Comparison of ENCODE assay signal across 25 mouse cellular contexts in the genomic region with DNA sequence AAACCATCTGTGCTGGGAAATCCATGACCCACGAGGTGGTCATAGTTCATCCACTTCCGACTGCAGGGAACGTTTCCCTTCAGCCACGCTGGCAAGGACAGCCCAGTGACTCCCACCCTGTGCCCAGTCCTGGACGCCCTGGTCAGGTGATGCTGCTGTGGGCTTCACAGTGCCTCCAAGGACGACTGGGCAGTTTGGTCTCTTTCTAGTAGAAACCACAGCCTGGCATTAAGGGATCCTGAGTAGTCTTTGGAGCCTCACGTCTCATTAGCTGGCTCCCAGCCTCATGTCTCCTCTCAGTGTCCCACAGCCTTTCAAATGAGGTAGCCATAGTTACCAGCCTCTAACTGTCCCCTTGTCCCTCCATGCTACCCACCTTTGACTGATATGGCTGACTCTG.
A peak's percentile ranks its signal among the peaks of the same experiment; 100 is the strongest.
DNase-seq lines count a peak whose midpoint lies in the region; ATAC-seq and TF ChIP-seq lines count a peak whose summit lies in the region.
"Had no signal": no experiment of that assay in that cellular context is flagged by ENCODE, and none has a peak within 500 bp of the region (broad histone marks: within the 10 kb centered on the region; RNA-seq: fewer than 3 reads in every experiment).

No protein-coding gene starts in this region.

- H3K27ac ChIP-seq in intestine, embryonic 15.5 days, result 0 out of 2 replicates have a peak overlapping the region, but pooled peaks have one; percentile 9
- H3K27ac ChIP-seq in intestine, postnatal 0 days (ENCODE audit: low read depth, low read length), result no peak overlapping the region
- H3K27ac ChIP-seq in stomach, embryonic 15.5 days, result 0 out of 2 replicates have a peak overlapping the region, but pooled peaks have one; percentile 7
- H3K27ac ChIP-seq in stomach, postnatal 0 days (replicated peaks), result no peak overlapping the region
- H3K27ac ChIP-seq: embryonic facial prominence, embryonic 10.5 days; embryonic facial prominence, embryonic 12.5 days; forebrain, embryonic 13.5 days had no signal

- TF ChIP-seq EP300 in stomach, postnatal 0 days (optimal IDR thresholded peaks at IDR 0.05), result no peak

- no peak for ATAC-seq in intestine, embryonic 15.5 days
- ATAC-seq in intestine, postnatal 0 days, result no peak
- no peak for ATAC-seq in megakaryocyte, adult 5-6 weeks (ENCODE audit: poor library complexity, severe bottlenecking)
- ATAC-seq in stomach, embryonic 15.5 days (ENCODE audit: insufficient read depth, low FRiP score, low read depth), result no peak
- no peak for ATAC-seq in stomach, postnatal 0 days (ENCODE audit: low FRiP score, low TSS enrichment)
- ATAC-seq: activated CD4-positive, CD25-positive, alpha-beta regulatory T cell, adult 4 months; CD4-positive, CD25-positive, alpha-beta regulatory T cell, adult 4 months; forebrain, embryonic 13.5 days; Patski had no signal

- no peak overlapping the region for H3K9ac ChIP-seq in intestine, embryonic 15.5 days
- no peak overlapping the region for H3K9ac ChIP-seq in intestine, postnatal 0 days (ENCODE audit: low read depth, low read length)
- no peak overlapping the region for H3K9ac ChIP-seq in stomach, embryonic 15.5 days
- no peak overlapping the region for H3K9ac ChIP-seq in stomach, postnatal 0 days (ENCODE audit: low read length)
- H3K9ac ChIP-seq: embryonic facial prominence, embryonic 12.5 days; forebrain, embryonic 13.5 days had no signal

- no peaks in the 10 kb centered on the region for H3K36me3 ChIP-seq in intestine, embryonic 15.5 days
- H3K36me3 ChIP-seq in intestine, postnatal 0 days (ENCODE audit: control insufficient read depth, insufficient read depth), result no peaks in the 10 kb centered on the region
- no peaks in the 10 kb centered on the region for H3K36me3 ChIP-seq in megakaryocyte, embryonic 14.5 days (replicated peaks; ENCODE audit: low read length)
- no peaks in the 10 kb centered on the region for H3K36me3 ChIP-seq in stomach, embryonic 15.5 days
- no peaks in the 10 kb centered on the region for H3K36me3 ChIP-seq in stomach, postnatal 0 days (ENCODE audit: control insufficient read depth, insufficient read depth, low read length)
- H3K36me3 ChIP-seq: embryonic facial prominence, embryonic 10.5 days; embryonic facial prominence, embryonic 12.5 days; G1E had no signal

- no peaks in the 10 kb centered on the region for H3K27me3 ChIP-seq in intestine, embryonic 15.5 days (replicated peaks)
- H3K27me3 ChIP-seq in intestine, postnatal 0 days (replicated peaks; ENCODE audit: control insufficient read depth, insufficient read depth, low read length), result no peaks in the 10 kb centered on the region
- no peaks in the 10 kb centered on the region for H3K27me3 ChIP-seq in megakaryocyte, embryonic 14.5 days (replicated peaks)
- no peaks in the 10 kb centered on the region for H3K27me3 ChIP-seq in stomach, embryonic 15.5 days (replicated peaks)
- H3K27me3 ChIP-seq in stomach, postnatal 0 days (ENCODE audit: control insufficient read depth, insufficient read depth, low read length), result no peaks in the 10 kb centered on the region
- H3K27me3 ChIP-seq: CH12.LX; embryonic facial prominence, embryonic 12.5 days; forebrain, embryonic 13.5 days; Patski had no signal

- H3K4me2 ChIP-seq in intestine, embryonic 15.5 days (replicated peaks), result no peak overlapping the region
- no peak overlapping the region for H3K4me2 ChIP-seq in intestine, postnatal 0 days (replicated peaks; ENCODE audit: low read depth)
- H3K4me2 ChIP-seq in stomach, embryonic 15.5 days, result no peak overlapping the region
- no peak overlapping the region for H3K4me2 ChIP-seq in stomach, postnatal 0 days (replicated peaks; ENCODE audit: low read depth)
- H3K4me2 ChIP-seq: embryonic facial prominence, embryonic 12.5 days; forebrain, embryonic 13.5 days had no signal

- DNase-seq in heart, adult 11 months, result peak; percentile 73
- DNase-seq in heart, adult 8-10 months (ENCODE audit: low spot score), result no peak
- DNase-seq in stomach, postnatal 0 days (ENCODE audit: low spot score), result no peak
- DNase-seq: adrenal gland, adult 8-10 months; adrenal gland, postnatal 14 days; adrenal gland, postnatal 36 days; B cell, adult 2 months; cerebellum, adult 11-12 months; cerebellum, adult 2 months; cerebellum, adult 9-10 months; cerebellum, postnatal 10 days; cerebellum, postnatal 25 days had no signal

- peaks cover 24% of the 10 kb centered on the region for H3K4me1 ChIP-seq in intestine, embryonic 15.5 days (replicated peaks)
- H3K4me1 ChIP-seq in intestine, postnatal 0 days (replicated peaks; ENCODE audit: control insufficient read depth, insufficient read depth, low read length), result no peaks in the 10 kb centered on the region
- H3K4me1 ChIP-seq in megakaryocyte, embryonic 14.5 days, result no peaks in the 10 kb centered on the region
- H3K4me1 ChIP-seq in stomach, embryonic 15.5 days, result peaks cover 13% of the 10 kb centered on the region
- peaks cover 8% of the 10 kb centered on the region for H3K4me1 ChIP-seq in stomach, postnatal 0 days (replicated peaks; ENCODE audit: control insufficient read depth, insufficient read depth)

- no peak overlapping the region for H3K4me3 ChIP-seq in intestine, embryonic 15.5 days (replicated peaks)
- H3K4me3 ChIP-seq in intestine, postnatal 0 days (ENCODE audit: low read depth, low read length), result no peak overlapping the region
- H3K4me3 ChIP-seq in megakaryocyte, embryonic 14.5 days (replicated peaks), result peak overlapping the region; percentile 17
- no peak overlapping the region for H3K4me3 ChIP-seq in stomach, embryonic 15.5 days (replicated peaks)
- H3K4me3 ChIP-seq in stomach, postnatal 0 days (ENCODE audit: low read depth, low read length), result no peak overlapping the region
- H3K4me3 ChIP-seq: embryonic facial prominence, embryonic 10.5 days; embryonic facial prominence, embryonic 12.5 days; forebrain, embryonic 13.5 days had no signal

- 56% methylated on average over 7 of the region's 7 CpGs for WGBS in intestine, embryonic 15.5 days
- WGBS in intestine, postnatal 0 days, result 71% methylated on average over 7 of the region's 7 CpGs
- WGBS in stomach, embryonic 15.5 days, result 52% methylated on average over 7 of the region's 7 CpGs
- 71% methylated on average over 7 of the region's 7 CpGs for WGBS in stomach, postnatal 0 days

- TF ChIP-seq CTCF in intestine, postnatal 0 days (IDR thresholded peaks at IDR 0.05; ENCODE audit: low read depth), result no peak
- no peak for TF ChIP-seq CTCF in stomach, postnatal 0 days (IDR thresholded peaks at IDR 0.05; ENCODE audit: low read depth)

- no peaks in the 10 kb centered on the region for H3K9me3 ChIP-seq in intestine, embryonic 15.5 days
- H3K9me3 ChIP-seq in intestine, postnatal 0 days (ENCODE audit: control insufficient read depth), result no peaks in the 10 kb centered on the region
- H3K9me3 ChIP-seq in megakaryocyte, embryonic 14.5 days, result peaks cover 38% of the 10 kb centered on the region
- no peaks in the 10 kb centered on the region for H3K9me3 ChIP-seq in stomach, embryonic 15.5 days
- H3K9me3 ChIP-seq in stomach, postnatal 0 days (ENCODE audit: control insufficient read depth, low read length), result no peaks in the 10 kb centered on the region
- H3K9me3 ChIP-seq: embryonic facial prominence, embryonic 10.5 days; embryonic facial prominence, embryonic 12.5 days; forebrain, embryonic 13.5 days had no signal

Comparison
In these comparisons a context has a peak if more than half of its experiments do, and no peak if none do; other contexts are left out.
1. H3K27ac ChIP-seq: peak in intestine, embryonic 15.5 days (single experiment) and stomach, embryonic 15.5 days (single experiment); none in intestine, postnatal 0 days (single experiment) and stomach, postnatal 0 days (single experiment).